Mouse (Mus musculus): ENCODE measurements around the gene Rita1. TPM values are rescaled to one million over a fixed set of nuclear protein-coding genes. Genes with fewer than 3 reads are reported as not detected.

Gene Rita1
- polyA plus RNA-seq, 2 experiments, result 11.6 to 25.4 TPM

DNA sequence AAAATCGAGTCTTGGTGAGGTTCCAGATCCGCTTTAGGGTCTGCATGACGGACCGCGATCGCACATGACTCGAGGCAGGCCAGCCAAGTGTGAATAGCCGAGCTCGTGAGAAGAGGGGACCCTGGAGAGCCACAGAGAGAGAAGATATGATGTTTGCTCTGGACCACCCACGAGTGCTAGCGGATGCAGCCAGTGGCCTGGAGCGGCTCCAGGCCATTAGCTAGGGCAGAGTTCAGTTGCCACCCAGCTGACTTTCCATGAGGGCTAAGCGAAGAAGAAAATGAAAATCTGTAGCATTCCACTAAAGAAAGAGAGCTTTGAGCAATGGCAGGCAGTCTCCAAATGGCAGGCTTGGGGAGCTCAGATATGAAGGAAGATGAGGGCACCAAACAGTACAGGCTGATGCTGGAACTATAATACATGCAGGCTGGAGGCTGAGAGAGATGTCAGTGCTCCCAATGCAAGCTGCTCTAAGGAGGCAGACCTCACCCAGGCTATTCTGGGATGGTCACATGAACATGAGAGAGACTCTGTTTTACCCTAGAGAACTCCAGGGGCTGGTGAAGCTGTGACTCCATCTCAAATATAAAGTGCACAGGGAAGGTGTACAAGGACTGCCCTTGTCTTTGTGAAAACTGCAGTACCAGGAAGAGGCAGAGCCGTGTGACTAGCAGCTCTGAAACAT is 41.2 kb downstream of the Rita1 start:
- DNase-seq (ENCODE audit: low spot score) (peak; percentile 69), ATAC-seq (ENCODE audit: low FRiP score, low read depth) (peak; percentile 13; the same call in 1 of the 2 replicates)
- H3K9me3 ChIP-seq (ENCODE audit: control insufficient read depth, low read length), result no peaks in the 10 kb centered on the region
- H3K9ac ChIP-seq (ENCODE audit: low read depth, low read length, severe bottlenecking), result no peak overlapping the region
- 25% methylated on average over 14 of the region's 14 CpGs for WGBS
- no peaks in the 10 kb centered on the region for H3K36me3 ChIP-seq (ENCODE audit: control insufficient read depth, insufficient read depth, low read length)
- H3K4me3 ChIP-seq (replicated peaks; ENCODE audit: low read length), result no peak overlapping the region
- H3K4me1 ChIP-seq (ENCODE audit: control insufficient read depth, insufficient read depth, low read length), result peaks cover 61% of the 10 kb centered on the region
- peak overlapping the region; percentile 3; the same call in 1 of the 2 replicates for H3K4me2 ChIP-seq (replicated peaks; ENCODE audit: low read depth, low read length, severe bottlenecking)
- no peaks in the 10 kb centered on the region for H3K27me3 ChIP-seq (ENCODE audit: control insufficient read depth, insufficient read depth, low read length)
- TF ChIP-seq POLR2A (IDR thresholded peaks at IDR 0.05; ENCODE audit: borderline replicate concordance, extremely low read depth, insufficient read depth, insufficient read length), result no peak
- H3K27ac ChIP-seq (replicated peaks; ENCODE audit: low read depth, low read length), result peak overlapping the region; percentile 72

GRCm38 (mm10) chr5:120570289-120570897 is 42.0 kb downstream of the Rita1 start:
- Histone ChIP-seq H3K4me1 (ENCODE audit: control insufficient read depth, insufficient read depth, low read length) (peaks cover 69% of the 10 kb centered on the region), H3K9me3 (ENCODE audit: control insufficient read depth, low read length) (no peaks in the 10 kb centered on the region), H3K36me3 (ENCODE audit: control insufficient read depth, insufficient read depth, low read length) (no peaks in the 10 kb centered on the region), H3K27ac (replicated peaks; ENCODE audit: low read depth, low read length) (peak overlapping the region; percentile 72), H3K27me3 (ENCODE audit: control insufficient read depth, insufficient read depth, low read length) (no peaks in the 10 kb centered on the region), H3K4me3 (replicated peaks; ENCODE audit: low read length) (no peak overlapping the region), H3K9ac (ENCODE audit: low read depth, low read length, severe bottlenecking) (no peak overlapping the region), H3K4me2 (replicated peaks; ENCODE audit: low read depth, low read length, severe bottlenecking) (no peak overlapping the region; the same call in 1 of the 2 replicates)
- ATAC-seq (ENCODE audit: low FRiP score, low read depth) (no peak), DNase-seq (ENCODE audit: low spot score) (no peak)
- WGBS, result 72% methylated on average over 11 of the region's 11 CpGs
- no peak for TF ChIP-seq POLR2A (IDR thresholded peaks at IDR 0.05; ENCODE audit: borderline replicate concordance, extremely low read depth, insufficient read depth, insufficient read length)

GRCm38 (mm10) chr5:120569791-120570190 is 42.6 kb downstream of the Rita1 start:
- Histone ChIP-seq H3K36me3 (ENCODE audit: control insufficient read depth, insufficient read depth, low read length) (no peaks in the 10 kb centered on the region), H3K27ac (replicated peaks; ENCODE audit: low read depth, low read length) (no peak overlapping the region), H3K27me3 (ENCODE audit: control insufficient read depth, insufficient read depth, low read length) (no peaks in the 10 kb centered on the region), H3K9me3 (ENCODE audit: control insufficient read depth, low read length) (no peaks in the 10 kb centered on the region), H3K4me1 (ENCODE audit: control insufficient read depth, insufficient read depth, low read length) (peaks cover 75% of the 10 kb centered on the region), H3K4me3 (replicated peaks; ENCODE audit: low read length) (no peak overlapping the region), H3K9ac (ENCODE audit: low read depth, low read length, severe bottlenecking) (no peak overlapping the region), H3K4me2 (replicated peaks; ENCODE audit: low read depth, low read length, severe bottlenecking) (no peak overlapping the region)
- no peak for TF ChIP-seq POLR2A (IDR thresholded peaks at IDR 0.05; ENCODE audit: borderline replicate concordance, extremely low read depth, insufficient read depth, insufficient read length)
- DNase-seq (ENCODE audit: low spot score) (no peak), ATAC-seq (ENCODE audit: low FRiP score, low read depth) (no peak)
- WGBS, result 78% methylated on average over 3 of the region's 3 CpGs

DNA sequence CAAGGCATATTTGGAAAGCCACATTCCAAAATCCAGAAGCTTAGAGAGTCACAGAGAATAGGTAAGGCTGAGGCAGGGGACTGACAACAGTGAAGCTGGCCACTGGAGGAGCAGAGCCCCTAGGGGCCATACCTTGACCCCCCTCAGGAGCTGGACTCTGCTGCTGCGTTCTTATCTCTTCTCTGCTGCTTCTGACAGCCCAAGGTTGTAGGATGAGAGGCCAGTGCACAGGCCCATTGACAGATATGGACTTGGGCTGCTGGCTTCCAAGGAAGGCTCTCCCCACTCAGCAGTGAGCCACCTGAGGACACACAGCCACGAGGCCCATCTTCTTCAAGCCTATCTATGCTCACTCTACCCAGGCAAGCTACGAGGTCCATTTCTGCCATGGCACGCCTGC is 43.4 kb downstream of the Rita1 start:
- H3K4me3 ChIP-seq (replicated peaks; ENCODE audit: low read length), result no peak overlapping the region
- no peaks in the 10 kb centered on the region for H3K27me3 ChIP-seq (ENCODE audit: control insufficient read depth, insufficient read depth, low read length)
- peaks cover 81% of the 10 kb centered on the region for H3K4me1 ChIP-seq (ENCODE audit: control insufficient read depth, insufficient read depth, low read length)
- DNase-seq (ENCODE audit: low spot score), result no peak
- TF ChIP-seq POLR2A (IDR thresholded peaks at IDR 0.05; ENCODE audit: borderline replicate concordance, extremely low read depth, insufficient read depth, insufficient read length), result no peak
- H3K27ac ChIP-seq (replicated peaks; ENCODE audit: low read depth, low read length), result peak overlapping the region; percentile 84
- no peaks in the 10 kb centered on the region for H3K9me3 ChIP-seq (ENCODE audit: control insufficient read depth, low read length)
- H3K4me2 ChIP-seq (replicated peaks; ENCODE audit: low read depth, low read length, severe bottlenecking), result no peak overlapping the region
- H3K9ac ChIP-seq (ENCODE audit: low read depth, low read length, severe bottlenecking), result no peak overlapping the region
- 77% methylated on average over 4 of the region's 4 CpGs for WGBS
- no peaks in the 10 kb centered on the region for H3K36me3 ChIP-seq (ENCODE audit: control insufficient read depth, insufficient read depth, low read length)
- no peak for ATAC-seq (ENCODE audit: low FRiP score, low read depth)

- no peaks in the 10 kb centered on the region for H3K36me3 ChIP-seq (ENCODE audit: control insufficient read depth, insufficient read depth, low read length)
- H3K4me1 ChIP-seq (ENCODE audit: control insufficient read depth, insufficient read depth, low read length), result peaks cover 87% of the 10 kb centered on the region
- no peak for TF ChIP-seq POLR2A (IDR thresholded peaks at IDR 0.05; ENCODE audit: borderline replicate concordance, extremely low read depth, insufficient read depth, insufficient read length)
- DNase-seq (ENCODE audit: low spot score) (peak; percentile 64), ATAC-seq (ENCODE audit: low FRiP score, low read depth) (no peak)
- H3K27me3 ChIP-seq (ENCODE audit: control insufficient read depth, insufficient read depth, low read length), result no peaks in the 10 kb centered on the region
- H3K27ac ChIP-seq (replicated peaks; ENCODE audit: low read depth, low read length), result peak overlapping the region; percentile 84
- H3K9me3 ChIP-seq (ENCODE audit: control insufficient read depth, low read length), result no peaks in the 10 kb centered on the region
- 16% methylated on average over 9 of the region's 9 CpGs for WGBS
- H3K4me3 ChIP-seq (replicated peaks; ENCODE audit: low read length), result no peak overlapping the region
- H3K4me2 ChIP-seq (replicated peaks; ENCODE audit: low read depth, low read length, severe bottlenecking), result peak overlapping the region; percentile 8
- peak overlapping the region; percentile 3; the same call in 1 of the 2 replicates for H3K9ac ChIP-seq (ENCODE audit: low read depth, low read length, severe bottlenecking)
Observed at GRCm38 (mm10) chr5:120568336-120568768, 44.0 kb downstream of the Rita1 start.

Measured in limb, embryonic 14.5 days (tissue).